Mouse (Mus musculus): Measurements from ENCODE around the gene Gm4737.
A peak's percentile ranks its signal among the peaks of the same experiment; 100 is the strongest.
"Not testable (repeated sequence)": the region's sequence is repeated elsewhere in the genome, so short reads cannot be mapped to it uniquely, and the experiment has no call there.

Gm4737 gene

DNA sequence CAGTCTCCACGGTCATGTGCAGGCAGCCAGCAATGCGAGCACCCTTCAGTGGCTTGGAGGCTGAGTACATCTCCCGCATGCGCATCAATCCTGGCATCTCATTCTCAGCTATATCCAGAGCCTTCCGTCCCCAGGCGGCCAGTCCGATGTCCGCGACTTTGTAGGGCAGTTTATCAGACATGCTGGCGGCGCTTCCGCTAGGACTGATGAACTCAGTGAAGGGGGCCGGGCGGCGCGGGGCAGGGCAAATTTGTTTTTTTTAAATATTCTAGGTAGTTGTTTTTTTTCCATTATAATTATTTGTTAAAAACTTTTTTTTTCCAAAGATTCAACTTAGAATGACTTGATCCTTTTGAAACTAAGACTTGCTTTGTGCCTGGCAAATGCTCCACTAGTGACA lies at the start of gene Gm4737:
Gm4737 (minus strand) TSS at position 246 of the 400 bp plus-strand sequence.
- not testable (repeated sequence) for ATAC-seq (ENCODE audit: low TSS enrichment)

DNA sequence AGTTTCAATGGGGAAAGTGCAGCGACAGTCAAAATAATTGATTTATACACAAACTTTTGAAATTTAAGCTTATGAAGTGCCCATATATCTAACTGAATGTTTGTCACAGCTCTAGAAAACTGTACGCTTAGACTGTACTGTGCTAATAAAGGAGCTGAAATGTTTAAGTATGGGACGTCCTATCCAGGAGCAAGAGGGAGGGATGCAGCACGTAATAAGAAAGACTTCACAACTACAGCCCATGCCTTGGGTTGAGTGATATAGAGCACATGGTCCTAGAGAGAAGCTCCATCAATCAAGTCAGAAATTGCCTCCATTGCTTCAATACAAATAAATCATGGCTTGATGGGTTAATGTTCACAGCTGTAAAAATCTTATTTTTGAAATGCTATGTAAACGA lies 40.9 kb upstream of the Gm4737 start:
- ATAC-seq (ENCODE audit: low TSS enrichment), result no peak

- ATAC-seq (ENCODE audit: low TSS enrichment), result no peak
Measured at GRCm38 (mm10) chr16:46183096-46183495, 28.2 kb upstream of the Gm4737 start.

- no peak for ATAC-seq (ENCODE audit: low TSS enrichment)
Measured at GRCm38 (mm10) chr16:46178121-46178801, 23.4 kb upstream of the Gm4737 start.

- peak; percentile 88 for ATAC-seq (ENCODE audit: low TSS enrichment)
Measured at GRCm38 (mm10) chr16:46173039-46173438, 18.2 kb upstream of the Gm4737 start.

DNA sequence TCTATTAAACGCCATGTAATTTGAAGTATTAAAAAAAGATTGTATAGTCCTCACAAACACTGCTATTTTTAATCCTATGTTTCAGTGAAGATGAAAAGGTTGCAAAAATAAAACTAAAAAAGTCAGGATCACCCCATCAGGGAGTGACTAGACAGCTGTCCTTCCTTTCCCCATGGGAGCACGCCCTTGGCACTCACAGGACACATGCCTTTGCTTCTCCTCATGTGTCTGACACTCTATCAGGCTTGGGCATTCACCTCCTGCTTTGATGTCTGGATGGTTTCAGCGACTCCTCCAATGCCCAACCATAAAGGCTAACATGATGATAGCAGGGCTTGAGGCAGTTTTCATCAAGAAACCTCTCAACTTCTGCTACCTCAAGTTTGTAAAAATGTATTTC lies 12.1 kb upstream of the Gm4737 start:
- no peak for ATAC-seq (ENCODE audit: low TSS enrichment)

GRCm38 (mm10) chr16:46165305-46165704 lies 10.4 kb upstream of the Gm4737 start:
- ATAC-seq (ENCODE audit: low TSS enrichment), result peak; percentile 91

DNA sequence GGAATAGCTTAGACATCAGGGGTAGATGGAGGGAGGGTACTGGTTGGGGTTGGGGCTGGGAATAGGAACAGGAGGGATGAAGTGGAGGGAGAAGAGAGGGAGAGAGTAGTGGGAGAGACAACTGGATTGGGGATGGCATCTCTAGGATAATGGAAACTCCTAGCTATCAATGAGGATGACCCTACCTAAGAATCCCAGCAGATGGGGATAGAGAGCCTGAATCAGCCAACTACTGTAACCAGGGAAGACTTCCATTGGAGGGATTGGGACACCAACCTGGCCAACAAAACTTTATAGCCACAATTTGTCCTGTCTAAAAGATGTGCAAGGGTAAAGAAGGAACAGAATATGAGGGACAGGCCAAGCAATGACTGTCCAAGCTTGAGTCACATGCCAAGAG lies 3.7 kb downstream of the Gm4737 start:
- peak; percentile 84; the same call in 1 of the 2 replicates for ATAC-seq (ENCODE audit: low TSS enrichment)

DNA sequence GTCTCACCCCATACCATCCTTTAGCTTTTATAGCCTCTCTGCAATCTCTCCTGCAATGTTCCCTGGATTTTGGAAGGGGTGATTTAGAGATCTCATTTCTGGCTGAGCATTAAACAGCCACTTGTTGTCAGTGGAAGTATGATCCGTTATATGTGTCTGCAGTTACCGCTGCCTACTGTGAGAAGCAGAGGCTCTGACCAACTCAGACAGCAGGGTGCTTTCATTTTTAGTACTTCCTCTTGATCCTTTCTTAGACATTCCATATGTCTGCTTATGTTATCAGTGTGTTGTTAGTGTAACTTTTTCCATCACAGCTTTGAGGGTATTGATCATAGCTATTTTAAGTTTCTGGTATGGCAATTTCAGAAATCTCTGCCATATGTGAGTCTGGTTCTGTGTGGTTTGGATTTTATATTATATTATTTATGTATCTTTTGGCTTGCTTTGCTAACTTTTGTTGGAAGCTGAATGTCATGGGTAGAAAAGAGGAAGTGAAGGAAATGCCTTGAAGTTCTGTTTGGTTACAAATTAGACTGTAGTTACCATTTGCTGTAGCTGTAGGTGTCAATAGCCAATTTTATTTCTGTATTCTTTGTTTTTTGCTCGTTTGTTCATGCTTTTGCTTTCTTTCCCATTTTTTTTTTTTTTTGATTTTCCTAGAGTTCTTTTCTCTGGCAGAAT lies 6.1 kb downstream of the Gm4737 start:
- ATAC-seq (ENCODE audit: low TSS enrichment), result peak; percentile 72

GRCm38 (mm10) chr16:46146962-46147361 lies 7.9 kb downstream of the Gm4737 start:
- no peak for ATAC-seq (ENCODE audit: low TSS enrichment)

GRCm38 (mm10) chr16:46122238-46122637 lies 32.6 kb downstream of the Gm4737 start:
- no peak for ATAC-seq (ENCODE audit: low TSS enrichment)

DNA sequence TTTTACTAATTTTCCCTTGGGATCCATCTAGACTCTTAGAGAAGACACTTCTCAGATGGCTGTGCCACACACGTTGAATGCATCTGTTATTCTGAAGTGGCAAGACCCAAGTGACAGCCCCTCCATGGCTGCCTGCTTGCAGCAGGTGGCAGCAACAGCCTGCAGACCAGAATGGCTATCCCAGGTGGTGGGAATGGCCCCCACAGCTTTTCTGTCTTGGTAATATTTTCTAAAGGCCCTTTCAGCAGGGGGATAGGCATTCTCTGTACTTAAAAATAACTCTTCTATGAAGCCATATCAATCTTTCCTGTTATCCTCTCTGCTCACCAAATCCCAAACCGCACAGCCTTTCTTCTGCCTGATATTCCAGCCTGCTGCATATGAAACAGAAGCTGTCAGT lies 33.5 kb downstream of the Gm4737 start:
- ATAC-seq (ENCODE audit: low TSS enrichment), result peak; percentile 86

DNA sequence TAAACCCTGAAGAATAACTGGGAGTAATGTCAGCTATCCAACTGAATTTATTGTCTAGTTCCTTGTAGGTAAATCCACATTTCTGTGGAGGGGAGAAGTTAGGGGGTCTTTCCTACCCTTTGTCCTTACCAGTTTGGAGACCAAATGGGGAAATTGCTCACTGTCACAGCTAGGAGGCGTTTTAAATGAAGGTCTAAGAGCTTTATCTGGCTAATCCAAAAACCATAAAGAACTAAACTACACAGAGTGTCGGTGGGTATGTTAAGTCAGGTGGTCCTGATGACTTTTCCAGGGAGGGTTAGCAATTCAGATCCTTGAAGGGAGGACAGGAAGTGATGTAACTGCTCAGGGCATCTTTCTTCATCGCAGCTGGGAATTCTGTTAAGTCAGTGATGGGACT lies 34.3 kb downstream of the Gm4737 start:
- no peak for ATAC-seq (ENCODE audit: low TSS enrichment)

GRCm38 (mm10) chr16:46120020-46120419 lies 34.9 kb downstream of the Gm4737 start, which contains the start of gene Cd96:
TSS of gene Cd96 (minus strand) at chr16:46120251.
- ATAC-seq (ENCODE audit: low TSS enrichment), result no peak

GRCm38 (mm10) chr16:46117645-46118044 lies 37.2 kb downstream of the Gm4737 start:
- ATAC-seq (ENCODE audit: low TSS enrichment), result no peak

DNA sequence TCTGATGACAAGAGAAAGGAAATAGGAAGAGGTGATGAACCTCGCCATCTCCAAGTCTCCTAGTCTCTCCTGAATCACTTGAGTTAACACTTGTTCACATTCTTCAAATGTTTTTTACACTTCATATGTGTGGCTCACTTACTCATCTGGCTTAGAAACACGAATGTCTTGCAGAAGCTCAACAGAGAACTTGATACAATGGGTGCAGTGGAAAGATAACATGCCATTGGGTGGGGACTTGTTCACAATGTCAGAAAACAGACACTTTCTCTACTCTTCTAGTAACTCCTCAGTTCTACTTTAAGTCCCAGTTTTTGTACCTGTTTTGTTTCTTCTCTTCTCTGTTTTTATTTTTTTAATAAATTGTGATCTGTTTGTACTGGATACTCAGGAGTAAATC lies 40.1 kb downstream of the Gm4737 start:
- ATAC-seq (ENCODE audit: low TSS enrichment), result no peak

DNA sequence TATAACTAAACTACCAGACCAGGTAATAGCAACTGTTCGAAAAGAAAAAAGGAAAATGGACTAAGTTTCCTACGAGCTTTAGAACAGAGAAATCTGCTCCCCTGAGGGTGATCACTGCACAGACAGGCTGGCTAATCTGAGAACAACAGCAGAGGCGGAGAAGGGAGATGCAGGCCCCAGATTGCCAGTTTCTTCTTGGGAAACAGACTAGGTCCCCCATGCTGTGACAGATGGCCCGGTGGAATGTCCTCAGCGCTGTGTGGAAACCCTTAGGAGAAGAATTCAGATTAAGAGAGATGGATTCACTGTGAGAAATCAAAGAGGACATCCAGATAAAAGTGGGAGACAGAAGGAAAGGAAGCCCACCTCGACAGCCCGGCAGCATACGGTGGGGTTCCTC lies 45.3 kb downstream of the Gm4737 start:
- peak; percentile 97 for ATAC-seq (ENCODE audit: low TSS enrichment)

- ATAC-seq (ENCODE audit: low TSS enrichment), result no peak
Measured at GRCm38 (mm10) chr16:46107431-46107830, 47.4 kb downstream of the Gm4737 start.

GRCm38 (mm10) chr16:46104491-46104890 lies 50.4 kb downstream of the Gm4737 start:
- no peak for ATAC-seq (ENCODE audit: low TSS enrichment)
